ENCODE assay signal across 8 mouse cellular contexts in genomic region chr5:47983746-47984583, GRCm38 (mm10). TPM values are rescaled to one million over a fixed set of nuclear protein-coding genes. Genes with fewer than 3 reads are reported as not detected.
DNase-seq lines count a peak whose midpoint lies in the region; ATAC-seq and TF ChIP-seq lines count a peak whose summit lies in the region.

No protein-coding gene starts in this region.

- no peaks in the 10 kb centered on the region for H3K9me3 ChIP-seq in embryonic facial prominence, embryonic 12.5 days
- no peaks in the 10 kb centered on the region for H3K9me3 ChIP-seq in stomach, postnatal 0 days (ENCODE audit: control insufficient read depth, low read length)

- H3K27me3 ChIP-seq in embryonic facial prominence, embryonic 12.5 days: 0 out of 2 replicates have a peak, but pooled peaks cover 6% of the 10 kb centered on the region
- 0 out of 2 replicates have a peak, but pooled peaks cover 2% of the 10 kb centered on the region for H3K27me3 ChIP-seq in stomach, postnatal 0 days (ENCODE audit: control insufficient read depth, insufficient read depth, low read length)

- no peaks in the 10 kb centered on the region for H3K36me3 ChIP-seq in embryonic facial prominence, embryonic 12.5 days
- H3K36me3 ChIP-seq in stomach, postnatal 0 days (ENCODE audit: control insufficient read depth, insufficient read depth, low read length): no peaks in the 10 kb centered on the region

- H3K27ac ChIP-seq in embryonic facial prominence, embryonic 12.5 days: peak overlapping the region; percentile 80; the same call in 1 of the 2 replicates
- H3K27ac ChIP-seq in stomach, postnatal 0 days (replicated peaks): no peak overlapping the region

- TF ChIP-seq EP300 in stomach, postnatal 0 days (optimal IDR thresholded peaks at IDR 0.05): no peak

- under 1% methylated on average over 38 of the region's 38 CpGs for WGBS in embryonic facial prominence, embryonic 12.5 days
- under 1% methylated on average over 37 of the region's 38 CpGs for WGBS in stomach, postnatal 0 days

- peaks cover 27% of the 10 kb centered on the region; the same call in 1 of the 2 replicates for H3K4me1 ChIP-seq in embryonic facial prominence, embryonic 12.5 days
- peaks cover 3% of the 10 kb centered on the region; the same call in 1 of the 2 replicates for H3K4me1 ChIP-seq in stomach, postnatal 0 days (replicated peaks; ENCODE audit: control insufficient read depth, insufficient read depth)

- peak overlapping the region; percentile 65 for H3K4me3 ChIP-seq in embryonic facial prominence, embryonic 12.5 days
- peak overlapping the region; percentile 62 for H3K4me3 ChIP-seq in stomach, postnatal 0 days (ENCODE audit: low read depth, low read length)

- DNase-seq in ovary, postnatal 36 days (ENCODE audit: low spot score): peak; percentile 16
- DNase-seq in ovary, postnatal 14 days (ENCODE audit: low spot score): no peak
- DNase-seq in heart, postnatal 25 days (ENCODE audit: low spot score): peak; percentile 7
- DNase-seq in layer of hippocampus, postnatal 36 days: peak; percentile 13 to 15
- DNase-seq in mesoderm, embryonic 11.5 days (ENCODE audit: low read depth, low spot score): peak; percentile 44
- DNase-seq in stomach, postnatal 0 days (ENCODE audit: low spot score): peak; percentile 23
- DNase-seq in spleen, adult 18-20 months: no peak

- peak; percentile 24; the same call in 1 of the 2 replicates for ATAC-seq in embryonic facial prominence, embryonic 12.5 days (ENCODE audit: insufficient number of reproducible peaks, insufficient read depth, low FRiP score, low TSS enrichment)
- ATAC-seq in stomach, postnatal 0 days (ENCODE audit: low FRiP score, low TSS enrichment): no peak

- H3K4me2 ChIP-seq in embryonic facial prominence, embryonic 12.5 days (replicated peaks): peak overlapping the region; percentile 90
- peak overlapping the region; percentile 95 for H3K4me2 ChIP-seq in stomach, postnatal 0 days (replicated peaks; ENCODE audit: low read depth)

- intact Hi-C loops in heart, postnatal 25 days (cut with DNase I): no loop called here

- no peak for TF ChIP-seq CTCF in stomach, postnatal 0 days (IDR thresholded peaks at IDR 0.05; ENCODE audit: low read depth)

- H3K9ac ChIP-seq in embryonic facial prominence, embryonic 12.5 days: peak overlapping the region; percentile 65
- peak overlapping the region; percentile 51 for H3K9ac ChIP-seq in stomach, postnatal 0 days (ENCODE audit: low read length)

RNA-seq across cellular contexts. Expression of gene Slit2, which starts 1.0 kb away (rescaled TPM):
- 37.1 and 38.0 TPM in 2 replicates for polyA plus RNA-seq in embryonic facial prominence, embryonic 12.5 days (2016; fragmentation: Nextera tagmentation; extraction: Ambion mirVana)
- 1 to 10 TPM; 4.3 to 4.7 TPM for total RNA-seq in heart, postnatal 25 days (2021)
- 10 to 100 TPM; 38.9 to 45.8 TPM for total RNA-seq in layer of hippocampus, postnatal 36 days (2021)
- polyA plus RNA-seq in stomach, postnatal 0 days (2015; fragmentation: Nextera tagmentation; extraction: Ambion mirVana): 7.8 and 9.1 TPM in 2 replicates

Comparison
In these comparisons a context has a peak if more than half of its experiments do, and no peak if none do; other contexts are left out.
1. DNase-seq: peak in ovary, postnatal 36 days (single experiment), heart, postnatal 25 days (single experiment), layer of hippocampus, postnatal 36 days (2 of 2), mesoderm, embryonic 11.5 days (single experiment) and stomach, postnatal 0 days (single experiment); none in ovary, postnatal 14 days (single experiment) and spleen, adult 18-20 months (0 of 2).
2. RNA of gene Slit2, which starts 1.0 kb away (total RNA-seq): 38.9 to 45.8 TPM in layer of hippocampus, postnatal 36 days; 4.3 to 4.7 TPM in heart, postnatal 25 days; every median in the first group is over 4 times any median in the second.